Mouse (Mus musculus) G1E (cell line): ENCODE results near the gene Plxna4.

Source experiments
- CTCF ChIP-seq: IDR thresholded peaks from 2 replicates; pipeline ENCODE4 v1.5.1; 2012; ENCODE audit warnings: low read depth, low read length, inconsistent platforms, mixed read lengths
- GATA1 ChIP-seq: IDR thresholded peaks from 2 replicates; pipeline ENCODE4 v1.6.1; 2012; ENCODE audit warnings: borderline replicate concordance, low read length, inconsistent platforms, mixed read lengths
- GATA2 ChIP-seq: IDR thresholded peaks from 2 replicates; pipeline ENCODE4 v1.6.1; 2012; ENCODE audit warnings: low read depth, low read length, inconsistent platforms, borderline replicate concordance
- POLR2AphosphoS5 ChIP-seq: IDR thresholded peaks from 2 replicates; pipeline ENCODE4 v1.6.1; 2012; ENCODE audit warnings: low read depth, low read length, inconsistent platforms; ENCODE audit not compliant: insufficient replicate concordance
- TAL1 ChIP-seq: conservative IDR thresholded peaks from 2 replicates; pipeline ENCODE4 v1.6.1; 2012; ENCODE audit warnings: low read depth, low read length, inconsistent platforms, mixed read lengths

- TF ChIP-seq CTCF (no peak), TAL1 (no peak), GATA1 (no peak), POLR2AphosphoS5 (no peak), GATA2 (no peak)
These were observed 7.6 kb upstream of the Plxna4 start for GRCm38 (mm10) chr6:32595591-32595990.
